Mouse (Mus musculus) CH12.LX (cell line): ENCODE data around the gene Skap2.

Experiments used
- CHD2 ChIP-seq: IDR thresholded peaks from 2 replicates; pipeline ENCODE4 v1.6.1; 2011; ENCODE audit warnings: low read length, improper control_type of control experiment
- CTCF ChIP-seq, 2 experiments: IDR thresholded peaks in 1 of 2; conservative IDR thresholded peaks in 1 of 2; 2 replicates each; pipeline ENCODE4 v1.5.1; 2011 to 2012; ENCODE audit warnings: low read depth in 2 of 2, low read length in 2 of 2, improper control_type of control experiment in 1 of 2, inconsistent platforms in 1 of 2, mild to moderate bottlenecking in 1 of 2, moderate library complexity in 1 of 2
- EP300 ChIP-seq: IDR thresholded peaks from 2 replicates; pipeline ENCODE4 v1.6.1; 2011; ENCODE audit warnings: low read length, improper control_type of control experiment
- HCFC1 ChIP-seq: IDR thresholded peaks from 2 replicates; pipeline ENCODE4 v1.6.1; 2012; ENCODE audit warnings: low read depth, mild to moderate bottlenecking, inconsistent platforms, low read length, improper control_type of control experiment
- JUN ChIP-seq: IDR thresholded peaks from 2 replicates; pipeline ENCODE4 v1.6.1; 2011; ENCODE audit warnings: low read depth, mild to moderate bottlenecking, low read length, improper control_type of control experiment, moderate library complexity; ENCODE audit not compliant: insufficient read depth
- MAX ChIP-seq: IDR thresholded peaks from 2 replicates; pipeline ENCODE4 v1.6.1; 2011; ENCODE audit warnings: low read length, improper control_type of control experiment
- MXI1 ChIP-seq: IDR thresholded peaks from 2 replicates; pipeline ENCODE4 v1.6.1; 2011; ENCODE audit warnings: mild to moderate bottlenecking, low read depth, low read length, improper control_type of control experiment
- POLR2A ChIP-seq: IDR thresholded peaks from 2 replicates; pipeline ENCODE4 v1.6.1; 2011; ENCODE audit warnings: low read depth, mild to moderate bottlenecking, improper control_type of control experiment, low read length
- SIN3A ChIP-seq: IDR thresholded peaks from 2 replicates; pipeline ENCODE4 v1.6.1; 2012; ENCODE audit warnings: low read length, improper control_type of control experiment, inconsistent platforms
- SMC3 ChIP-seq: IDR thresholded peaks from 2 replicates; pipeline ENCODE4 v1.6.1; 2011; ENCODE audit warnings: low read depth, low read length, improper control_type of control experiment
- ZC3H11A ChIP-seq: IDR thresholded peaks from 2 replicates; pipeline ENCODE4 v1.6.1; 2012; ENCODE audit warnings: low read depth, mild to moderate bottlenecking, inconsistent platforms, low read length, improper control_type of control experiment

DNA sequence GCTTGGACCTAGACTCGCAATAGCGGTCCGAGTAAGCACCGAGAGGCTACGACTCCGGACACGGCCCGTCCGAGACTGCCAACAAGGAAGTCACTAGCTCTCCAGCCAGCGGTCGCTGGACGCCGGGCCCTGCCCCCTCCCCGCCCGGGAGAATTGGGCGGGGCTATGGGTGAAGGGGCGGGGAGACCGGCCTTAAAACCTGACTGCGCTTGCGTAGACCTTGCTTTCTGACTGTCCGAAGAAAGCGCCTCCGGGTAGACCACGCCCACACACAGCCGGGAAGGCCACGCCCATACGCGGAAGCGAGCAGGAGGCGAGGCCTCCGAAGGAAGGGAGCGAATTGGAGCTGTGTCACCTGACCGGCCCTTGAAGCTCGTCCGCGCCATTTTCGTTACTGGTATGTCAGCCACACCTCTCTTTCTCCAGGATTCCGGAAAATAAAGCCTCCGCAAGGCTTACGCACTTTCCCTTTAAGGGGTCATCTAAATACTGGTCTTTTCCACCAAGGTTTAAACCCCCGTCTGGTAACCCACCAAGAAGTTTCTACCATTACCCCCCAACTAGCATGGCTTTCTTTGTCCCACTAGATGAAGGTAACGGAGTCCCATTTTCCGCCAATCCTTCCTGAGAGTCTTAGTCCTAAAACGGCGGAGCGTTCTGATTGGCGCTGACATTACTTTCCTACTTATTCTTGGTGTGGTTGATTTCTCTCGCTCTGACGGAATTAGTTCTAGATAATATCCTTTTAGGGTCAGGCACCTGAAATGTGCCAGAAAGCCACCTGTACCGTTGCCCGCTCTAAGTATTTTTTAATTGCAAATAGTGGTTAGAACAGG is at the start of gene Skap2:
- TF ChIP-seq SMC3, result no peak
- peak; percentile 74 for TF ChIP-seq POLR2A
- TF ChIP-seq CTCF (conservative IDR thresholded peaks at IDR 0.05 in 1 of 2, IDR thresholded peaks at IDR 0.05 in 1 of 2; ENCODE audit: low read depth in 2 of 2, low read length in 2 of 2), result no peak
- peak; percentile 37; the same call in 1 of the 2 replicates for TF ChIP-seq CHD2
- no peak for TF ChIP-seq JUN
- TF ChIP-seq EP300, result no peak
- TF ChIP-seq SIN3A, result peak; percentile 12; the same call in 1 of the 2 replicates
- TF ChIP-seq ZC3H11A, result no peak
- TF ChIP-seq MAX, result peak; percentile 62; the same call in 1 of the 2 replicates
- TF ChIP-seq MXI1, result 0 out of 2 replicates have a peak, but pooled peaks have one; percentile 18
- peak; percentile 91 for TF ChIP-seq HCFC1
